Mouse (Mus musculus) hematopoietic stem cell, adult 5-6 weeks (primary cell): Measurements from ENCODE around the gene Syp. TPM values are rescaled to one million over a fixed set of nuclear protein-coding genes. Genes with fewer than 3 reads are reported as not detected.
A peak's percentile ranks its signal among the peaks of the same experiment; 100 is the strongest.

Source experiments
- ATAC-seq, 2 experiments: fragments of 125-278 bp in 1 of 2; replicated peaks in 1 of 2; 2 replicates each; pipeline ENCODE4 v1.8.0; 2016 to 2017; ENCODE audit warnings: inconsistent platforms in 2 of 2, mild to moderate bottlenecking in 2 of 2, moderate number of reproducible peaks in 2 of 2, low read depth in 1 of 2, moderate TSS enrichment in 1 of 2; ENCODE audit not compliant: low FRiP score in 2 of 2, poor library complexity in 2 of 2, severe bottlenecking in 2 of 2, insufficient read depth in 1 of 2, low TSS enrichment in 1 of 2
- total RNA-seq: library from RNA; stranded (forward); fragments of 172-1452, 232-1000 nt; gene quantifications from 2 replicates; pipeline ENCODE4 v1.2.3, GENCODE M21; 2017

Gene Syp
- total RNA-seq: 0.94 and 1.1 TPM in 2 replicates

DNA sequence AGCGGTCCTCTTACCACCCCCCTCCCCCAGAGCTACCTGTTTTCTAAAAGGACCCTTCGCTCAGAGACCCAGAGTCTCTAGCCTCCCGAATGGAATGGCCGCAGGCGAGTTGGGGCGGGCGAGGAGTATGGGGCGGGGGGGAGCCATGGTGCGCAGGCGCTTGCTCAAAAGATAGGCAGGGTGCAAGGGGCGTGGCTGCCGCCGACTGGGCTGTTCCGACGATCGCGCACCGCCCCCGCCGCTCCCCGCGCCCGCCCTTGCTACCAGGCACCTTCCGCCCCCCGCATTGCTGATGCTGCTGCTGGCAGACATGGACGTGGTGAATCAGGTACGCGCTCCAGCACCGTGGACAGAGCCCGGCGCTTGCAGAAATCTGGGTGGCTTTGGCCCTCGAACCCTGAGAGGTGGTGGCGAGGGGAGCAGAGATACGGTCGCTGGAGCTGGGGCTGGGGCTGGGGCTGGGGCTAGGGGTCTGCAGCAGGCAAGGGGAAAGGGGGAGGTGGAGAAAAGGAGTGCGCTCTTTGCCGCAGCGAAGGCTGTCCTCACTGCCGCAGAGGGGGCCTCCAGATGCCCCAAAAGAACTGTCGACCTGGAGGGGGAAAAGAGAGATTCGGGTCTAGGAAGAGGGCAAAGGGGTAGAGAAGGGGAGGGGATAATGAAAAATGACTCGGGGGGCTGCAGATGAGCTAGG lies at the start of gene Syp:
TSS of gene Syp (plus strand) at position 71 of the 691 bp plus-strand sequence.
- peak; percentile 56 to 95 for ATAC-seq

DNA sequence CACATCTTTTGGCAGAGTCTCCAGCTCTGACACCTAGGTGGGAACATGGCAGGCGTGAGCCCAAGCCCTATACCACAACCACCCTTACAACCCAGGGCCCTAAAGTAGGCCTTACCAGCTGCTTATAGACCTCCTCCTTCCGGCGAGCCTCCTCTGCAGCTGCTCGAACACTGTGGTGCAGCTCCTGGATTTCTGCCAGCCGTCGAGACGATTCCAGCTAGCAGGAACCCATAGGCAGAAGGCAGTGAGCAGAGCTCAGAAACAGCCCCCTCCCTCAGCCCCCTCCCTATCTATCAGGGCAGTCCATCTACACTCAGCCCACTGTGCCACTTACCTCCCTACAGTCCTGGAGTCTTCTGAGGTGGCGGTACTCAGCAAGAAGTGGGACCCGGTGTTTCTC lies 42.9 kb upstream of the Syp start:
- ATAC-seq: no peak

DNA sequence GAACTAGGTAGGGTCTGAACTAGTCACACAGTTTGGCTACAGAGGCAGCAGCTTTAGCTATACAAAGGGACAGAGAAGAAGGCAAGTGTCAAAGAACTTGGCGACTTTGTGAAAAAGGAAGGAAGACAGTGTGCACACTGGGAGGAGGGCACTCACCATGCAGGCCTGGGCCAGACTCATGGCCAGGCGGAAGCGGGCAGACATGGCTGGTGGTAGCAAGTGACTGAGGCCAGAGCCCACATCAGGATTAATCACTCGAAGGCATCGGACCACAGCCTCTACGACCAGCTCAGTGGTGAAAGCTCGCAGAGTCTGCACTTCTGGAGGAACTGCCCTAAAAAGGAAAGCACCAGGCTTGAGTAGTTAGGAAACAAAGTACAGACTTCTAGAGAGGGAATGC lies 34.3 kb upstream of the Syp start:
- peak; percentile 25 to 66; a peak in 1 of 4 replicates for ATAC-seq

DNA sequence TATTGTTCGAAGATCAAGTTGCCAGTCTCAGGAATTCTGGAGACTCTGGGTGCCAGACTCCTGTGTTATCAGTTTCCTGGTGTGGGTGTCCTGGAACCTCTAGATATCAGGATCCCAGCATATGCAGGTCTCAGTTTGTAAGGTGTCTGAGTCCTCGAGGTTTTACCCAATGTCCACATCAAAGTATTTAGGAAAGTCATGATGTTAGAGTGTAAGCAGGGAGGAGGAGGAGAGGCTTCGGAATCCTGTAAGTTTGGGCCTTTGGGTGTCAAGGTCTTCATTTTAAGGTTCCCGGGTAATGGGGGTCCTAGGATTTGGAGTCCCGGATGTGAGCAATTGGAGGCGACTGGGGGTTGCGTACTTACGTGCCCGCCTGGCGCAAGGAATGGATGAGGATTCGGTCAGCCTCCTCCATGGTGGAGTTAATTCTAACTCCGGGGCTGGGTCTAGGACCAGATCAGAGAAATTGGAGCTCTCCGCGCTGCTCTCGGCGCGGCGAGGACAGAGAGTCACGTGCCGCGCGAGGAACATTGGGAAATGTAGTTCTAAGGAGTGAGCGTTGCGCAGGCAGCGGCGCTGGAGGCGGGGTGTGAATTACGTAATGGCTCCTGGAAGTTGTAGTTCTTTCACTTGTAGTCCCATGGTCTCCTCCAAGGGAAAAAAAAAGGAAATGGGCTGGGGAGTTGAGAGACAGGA lies 33.2 kb upstream of the Syp start, which contains the start of gene Ccdc22:
TSS of gene Ccdc22 (minus strand) at position 639 of the 696 bp plus-strand sequence.
- ATAC-seq: peak; percentile 96 to 97

DNA sequence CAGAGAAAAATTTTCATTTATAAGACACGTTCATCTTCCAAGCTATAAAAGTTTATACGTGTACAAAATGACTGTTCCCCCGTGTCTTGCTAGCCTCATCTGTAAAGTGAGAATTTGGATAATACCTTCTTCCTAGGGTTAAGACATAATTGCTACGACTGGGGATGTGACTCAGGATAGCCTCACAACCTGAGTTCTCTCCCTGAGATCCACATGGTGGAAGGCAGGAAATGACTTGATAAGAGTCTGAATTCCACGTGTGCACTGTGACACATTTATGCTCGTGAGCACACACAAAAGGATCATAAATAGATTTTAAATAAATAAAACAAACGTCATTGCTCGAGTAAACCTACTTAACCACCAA lies 32.7 kb upstream of the Syp start:
- peak in 1 of 2 experiments; percentile 10; a peak in 1 of 4 replicates for ATAC-seq

- no peak for ATAC-seq
Observed at GRCm38 (mm10) chrX:7606783-7607182, 31.5 kb upstream of the Syp start, which contains the start of gene Cacna1f. Cacna1f (plus strand) TSS chrX:7607083.

- ATAC-seq: no peak
Observed at GRCm38 (mm10) chrX:7610035-7610434, 28.2 kb upstream of the Syp start.

DNA sequence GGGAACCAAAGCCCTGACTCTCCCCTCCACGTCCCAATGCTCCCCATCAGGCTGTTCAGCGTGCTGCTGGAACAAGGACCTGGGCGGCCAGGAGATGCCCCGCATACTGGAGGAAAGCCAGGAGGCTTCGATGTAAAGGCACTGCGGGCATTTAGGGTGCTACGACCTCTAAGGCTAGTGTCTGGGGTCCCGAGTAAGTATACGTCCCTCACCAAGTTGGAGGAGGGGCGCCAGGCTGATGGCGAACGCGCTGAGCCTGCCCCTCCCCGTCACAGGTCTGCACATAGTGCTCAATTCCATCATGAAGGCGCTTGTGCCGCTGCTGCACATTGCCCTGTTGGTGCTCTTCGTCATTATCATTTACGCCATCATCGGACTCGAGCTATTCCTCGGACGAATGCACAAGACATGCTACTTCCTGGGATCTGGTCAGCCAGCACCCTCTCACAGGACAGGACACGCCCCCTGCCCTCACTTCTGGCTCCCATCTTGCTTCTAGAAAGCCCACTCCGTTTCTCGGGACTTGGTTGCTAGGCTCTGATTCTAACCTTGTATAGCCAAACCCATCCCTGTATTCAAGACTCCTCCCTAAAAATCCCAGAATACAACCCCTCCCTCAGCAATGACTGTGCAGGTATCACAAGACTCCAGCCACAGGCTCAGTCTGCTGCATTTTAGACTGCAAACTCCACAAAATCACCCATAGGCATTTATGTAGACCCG lies 27.6 kb upstream of the Syp start:
- 0 out of 4 replicates have a peak, but pooled peaks of 1 of the 2 experiments have one; percentile 17 for ATAC-seq

GRCm38 (mm10) chrX:7617889-7618551 lies 20.3 kb upstream of the Syp start:
- no peak for ATAC-seq

DNA sequence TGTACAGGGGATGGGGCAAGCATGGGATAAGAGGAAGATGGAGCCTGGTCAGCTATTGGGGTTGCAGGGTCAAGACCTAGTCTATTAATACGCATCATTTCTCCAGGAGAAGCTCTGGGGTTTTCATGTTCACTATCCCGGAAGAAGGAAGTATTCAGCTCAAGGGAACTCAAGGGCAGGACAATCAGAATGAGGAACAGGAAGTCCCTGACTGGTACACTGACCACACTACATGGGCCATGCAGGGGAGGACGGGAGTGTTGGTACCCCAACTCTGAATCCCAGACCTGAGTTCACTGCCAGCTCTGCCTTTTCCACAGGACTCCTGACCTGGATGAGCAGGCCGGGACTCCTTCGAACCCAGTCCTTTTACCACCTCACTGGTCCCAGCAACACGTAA lies 5.7 kb upstream of the Syp start:
- ATAC-seq: no peak; a peak in 1 of 4 replicates

- ATAC-seq: no peak
Observed at GRCm38 (mm10) chrX:7635101-7635500, 3.2 kb upstream of the Syp start.

DNA sequence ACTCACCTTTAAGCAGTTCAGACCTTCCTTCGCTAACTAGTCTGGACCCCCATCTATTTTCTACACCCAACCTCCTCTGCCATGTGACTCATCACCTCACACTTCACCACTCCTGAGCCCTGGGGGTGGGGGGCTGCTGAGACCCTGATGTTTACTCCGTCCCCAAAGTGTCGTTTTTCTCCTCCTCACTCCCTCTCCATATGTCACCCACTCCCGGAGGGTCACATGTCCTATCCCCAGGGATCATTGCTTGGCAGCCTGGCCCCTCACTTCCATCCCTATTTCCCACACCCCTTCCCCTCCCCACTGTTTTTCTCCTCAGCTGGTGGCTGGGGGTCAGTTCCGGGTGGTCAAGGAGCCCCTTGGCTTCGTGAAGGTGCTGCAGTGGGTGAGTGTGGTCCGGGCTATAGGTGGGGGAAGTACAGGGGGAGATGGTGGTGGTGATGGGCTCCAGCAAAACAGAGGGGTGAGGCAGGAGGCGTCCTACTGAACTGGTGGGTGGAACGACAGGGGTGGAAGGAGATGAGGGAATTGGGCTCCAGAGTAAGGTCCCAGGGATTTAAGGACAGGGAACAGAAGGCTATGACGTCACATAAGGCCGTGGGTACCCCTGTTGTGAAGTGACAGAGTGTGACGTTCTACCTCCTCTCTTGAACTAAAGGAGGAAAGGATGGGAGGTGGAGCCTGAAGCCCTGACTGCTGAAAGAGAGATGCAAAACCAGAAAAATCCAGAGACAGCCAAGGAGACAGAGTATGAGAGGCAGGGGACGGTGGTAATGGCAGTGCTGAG lies 1.5 kb downstream of the Syp start:
- ATAC-seq: no peak

- ATAC-seq: no peak
Observed at GRCm38 (mm10) chrX:7640785-7641184, 2.5 kb downstream of the Syp start.

DNA sequence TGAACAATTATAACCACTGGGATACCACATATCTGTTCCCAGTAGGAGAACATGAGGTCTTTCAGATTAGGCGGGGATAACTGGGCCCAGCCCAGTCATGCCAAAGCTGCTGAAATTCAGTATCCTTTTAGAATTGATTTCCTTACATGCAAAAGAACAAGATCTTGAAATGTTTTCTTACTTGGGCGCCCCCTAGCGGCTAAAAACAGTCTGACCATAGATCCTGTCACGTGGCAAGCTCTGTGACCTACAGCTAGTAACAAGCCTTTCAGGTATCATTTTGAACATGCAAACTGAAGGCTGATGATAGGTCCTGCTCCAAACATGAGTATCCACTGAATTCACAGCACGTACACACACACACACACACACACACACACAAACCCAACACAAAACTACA lies 7.1 kb downstream of the Syp start:
- no peak for ATAC-seq

DNA sequence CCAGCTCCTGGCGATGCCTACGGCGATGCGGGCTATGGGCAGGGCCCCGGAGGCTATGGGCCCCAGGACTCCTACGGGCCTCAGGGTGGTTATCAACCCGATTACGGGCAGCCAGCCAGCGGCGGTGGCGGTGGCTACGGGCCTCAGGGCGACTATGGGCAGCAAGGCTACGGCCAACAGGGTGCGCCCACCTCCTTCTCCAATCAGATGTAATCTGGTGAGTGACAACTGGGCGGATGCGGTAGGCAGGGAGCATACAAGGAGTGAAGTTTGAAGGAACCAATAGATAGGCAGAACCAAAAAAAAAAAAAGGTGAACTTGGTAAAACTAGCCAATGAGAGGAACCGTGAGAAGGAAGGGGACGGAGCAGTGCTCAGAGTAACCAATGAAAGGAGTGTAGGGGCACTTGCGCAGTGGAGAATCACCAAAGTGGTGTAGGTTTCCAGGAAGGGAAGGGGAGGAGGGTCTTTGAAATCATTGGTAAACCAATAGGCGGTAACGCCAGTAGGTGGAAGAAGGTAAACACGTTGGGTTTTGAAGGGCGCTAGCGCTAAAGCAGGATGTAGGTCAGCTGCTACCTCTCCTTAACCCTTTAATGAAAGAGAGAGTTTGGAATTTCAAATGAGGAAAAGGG lies 10.5 kb downstream of the Syp start:
- ATAC-seq: peak; percentile 96 to 97

GRCm38 (mm10) chrX:7657221-7657639 lies 19.0 kb downstream of the Syp start, which contains the start of gene Prickle3:
Prickle3 (plus strand) TSS chrX:7657260.
- ATAC-seq: peak; percentile 92
